Mouse (Mus musculus) kidney, embryonic 15.5 days (tissue): ENCODE results near the gene Tspan4. TPM values are rescaled to one million over a fixed set of nuclear protein-coding genes. Genes with fewer than 3 reads are reported as not detected.

Source experiments
- ATAC-seq: fragments of 200-750 bp; cut with Nextera tagmentation; replicated peaks from 2 replicates; pipeline ENCODE4 v1.8.0; 2017; ENCODE audit warnings: moderate TSS enrichment; ENCODE audit not compliant: low FRiP score
- H3K27ac ChIP-seq: fragments of 300-500 bp; sonication (generic); 2 replicates; pipeline ENCODE4 v1.5.1; 2015; ENCODE audit warnings: mild to moderate bottlenecking, inconsistent platforms
- H3K27me3 ChIP-seq: fragments of 300-500 bp; sonication (generic); 2 replicates; pipeline ENCODE4 v1.6.1; 2015; ENCODE audit warnings: inconsistent platforms
- H3K36me3 ChIP-seq: fragments of 300-500 bp; sonication (generic); 2 replicates; pipeline ENCODE4 v1.6.1; 2015; ENCODE audit warnings: inconsistent platforms
- H3K4me1 ChIP-seq: fragments of 300-500 bp; sonication (generic); 2 replicates; pipeline ENCODE4 v1.6.1; 2015; ENCODE audit warnings: inconsistent platforms
- H3K4me2 ChIP-seq: fragments of 300-500 bp; sonication (generic); 2 replicates; pipeline ENCODE4 v1.6.1; 2015; ENCODE audit warnings: moderate library complexity, mild to moderate bottlenecking, inconsistent platforms
- H3K4me3 ChIP-seq: fragments of 300-500 bp; sonication (generic); replicated peaks from 2 replicates; pipeline ENCODE4 v1.5.1; 2015; ENCODE audit warnings: mild to moderate bottlenecking, inconsistent platforms
- H3K9ac ChIP-seq: fragments of 300-500 bp; sonication (generic); 2 replicates; pipeline ENCODE4 v1.6.1; 2015; ENCODE audit warnings: mild to moderate bottlenecking, inconsistent platforms
- H3K9me3 ChIP-seq: fragments of 300-500 bp; sonication (generic); replicated peaks from 2 replicates; pipeline ENCODE4 v1.6.1; 2016; ENCODE audit warnings: inconsistent platforms
- WGBS: fragments of 180-500 bp; shearing (Covaris S2); methylation state at CpG from one replicate; pipeline ENCODE4 v1.1.7; 2015; ENCODE audit warnings: mixed read lengths; 5-methylcytosine and 5-hydroxymethylcytosine counted together
- polyA plus RNA-seq: library from polyadenylated mRNA; unstranded; fragments of >200 nt; fragmentation: Nextera tagmentation; extraction: Ambion mirVana; gene quantifications from 2 replicates; pipeline ENCODE4 v1.2.1, GENCODE M21; 2015

The Tspan4 gene
- 91.6 and 93.4 TPM in 2 replicates for polyA plus RNA-seq

- under 1% methylated on average over 86 of the region's 87 CpGs for WGBS
- Histone ChIP-seq H3K4me2 (peak within 1 kb of the TSS; percentile 92), H3K36me3 (peaks cover 27% of the 10 kb centered on the region), H3K9ac (peak within 1 kb of the TSS; percentile 66), H3K27me3 (no peaks in the 10 kb centered on the region), H3K4me3 (peak within 1 kb of the TSS; percentile 66), H3K4me1 (peaks cover 55% of the 10 kb centered on the region), H3K9me3 (no peaks in the 10 kb centered on the region), H3K27ac (peak within 1 kb of the TSS; percentile 97)
- peak; percentile 57 for ATAC-seq
These were observed at the start of gene Tspan4, which contains the start of gene Polr2l for GRCm38 (mm10) chr7:141475011-141475804. Gene Tspan4 (plus strand): TSS chr7:141475240. Gene Polr2l (minus strand): TSS chr7:141475132.

DNA sequence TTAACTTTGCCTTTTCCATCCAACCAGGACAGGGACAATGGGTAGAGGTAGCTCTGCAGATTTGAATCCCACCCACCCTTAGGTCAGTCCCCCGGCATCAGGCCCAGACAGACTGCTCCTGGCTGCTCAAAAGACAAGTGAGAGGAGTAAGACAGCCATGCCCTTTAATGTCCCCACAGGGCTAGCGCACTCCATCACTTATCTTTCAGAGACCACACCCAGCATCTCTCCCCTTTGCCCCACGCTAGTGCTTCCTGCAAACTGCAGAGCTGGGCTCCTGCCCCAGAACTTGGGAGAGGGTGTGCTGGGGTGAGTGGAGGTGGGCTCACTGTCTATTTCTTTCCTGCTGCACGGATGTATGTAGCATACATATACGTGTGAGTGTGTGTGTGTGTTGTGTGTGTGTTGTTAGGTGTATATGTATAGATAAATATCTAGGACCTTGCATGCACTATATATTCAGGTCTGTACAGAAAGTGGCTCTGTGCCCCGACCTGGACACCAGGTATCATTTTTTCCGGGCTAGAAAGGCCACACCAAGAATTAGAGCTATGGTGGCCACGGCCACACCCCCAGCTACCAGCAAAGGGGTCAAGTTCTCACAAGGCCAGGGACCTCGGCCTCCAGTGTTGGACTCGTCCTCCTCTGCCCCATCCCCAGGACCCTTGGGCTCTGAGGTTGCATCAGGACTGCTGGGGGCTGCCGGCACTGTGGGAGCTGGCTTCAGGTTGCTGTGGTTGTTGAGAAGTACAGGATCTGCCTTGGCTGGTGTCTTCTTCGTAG, 47.9 kb upstream of the Tspan4 start:
- H3K27ac ChIP-seq, result no peak overlapping the region
- H3K4me2 ChIP-seq, result no peak overlapping the region
- no peaks in the 10 kb centered on the region for H3K9me3 ChIP-seq
- no peak overlapping the region for H3K9ac ChIP-seq
- H3K4me1 ChIP-seq, result peaks cover 19% of the 10 kb centered on the region
- WGBS, result 83% methylated on average over 12 of the region's 12 CpGs
- no peak overlapping the region for H3K4me3 ChIP-seq
- peaks cover 21% of the 10 kb centered on the region for H3K36me3 ChIP-seq
- ATAC-seq, result no peak
- H3K27me3 ChIP-seq, result no peaks in the 10 kb centered on the region

GRCm38 (mm10) chr7:141428701-141429100, 46.3 kb upstream of the Tspan4 start:
- H3K36me3 ChIP-seq, result peaks cover 37% of the 10 kb centered on the region
- H3K9ac ChIP-seq, result no peak overlapping the region
- no peaks in the 10 kb centered on the region for H3K9me3 ChIP-seq
- H3K27ac ChIP-seq, result no peak overlapping the region
- ATAC-seq, result no peak
- H3K4me2 ChIP-seq, result peak overlapping the region; percentile 50
- H3K4me3 ChIP-seq, result no peak overlapping the region
- H3K27me3 ChIP-seq, result no peaks in the 10 kb centered on the region
- H3K4me1 ChIP-seq, result peaks cover 28% of the 10 kb centered on the region
- WGBS, result 48% methylated on average over 5 of the region's 5 CpGs

- Histone ChIP-seq H3K4me1 (peaks cover 34% of the 10 kb centered on the region), H3K27ac (no peak within 1 kb of the TSS), H3K9me3 (no peaks in the 10 kb centered on the region), H3K27me3 (no peaks in the 10 kb centered on the region), H3K9ac (0 out of 2 replicates have a peak within 1 kb of the TSS, but pooled peaks have one; percentile 10), H3K4me2 (peak within 1 kb of the TSS; percentile 50), H3K4me3 (peak within 1 kb of the TSS; percentile 28), H3K36me3 (peaks cover 39% of the 10 kb centered on the region)
- ATAC-seq, result peak; percentile 79
- WGBS, result 6% methylated on average over 19 of the region's 19 CpGs
These were observed 45.7 kb upstream of the Tspan4 start, which contains the start of gene Cend1 for GRCm38 (mm10) chr7:141429310-141429709. Gene Cend1 (minus strand): TSS chr7:141429491.

DNA sequence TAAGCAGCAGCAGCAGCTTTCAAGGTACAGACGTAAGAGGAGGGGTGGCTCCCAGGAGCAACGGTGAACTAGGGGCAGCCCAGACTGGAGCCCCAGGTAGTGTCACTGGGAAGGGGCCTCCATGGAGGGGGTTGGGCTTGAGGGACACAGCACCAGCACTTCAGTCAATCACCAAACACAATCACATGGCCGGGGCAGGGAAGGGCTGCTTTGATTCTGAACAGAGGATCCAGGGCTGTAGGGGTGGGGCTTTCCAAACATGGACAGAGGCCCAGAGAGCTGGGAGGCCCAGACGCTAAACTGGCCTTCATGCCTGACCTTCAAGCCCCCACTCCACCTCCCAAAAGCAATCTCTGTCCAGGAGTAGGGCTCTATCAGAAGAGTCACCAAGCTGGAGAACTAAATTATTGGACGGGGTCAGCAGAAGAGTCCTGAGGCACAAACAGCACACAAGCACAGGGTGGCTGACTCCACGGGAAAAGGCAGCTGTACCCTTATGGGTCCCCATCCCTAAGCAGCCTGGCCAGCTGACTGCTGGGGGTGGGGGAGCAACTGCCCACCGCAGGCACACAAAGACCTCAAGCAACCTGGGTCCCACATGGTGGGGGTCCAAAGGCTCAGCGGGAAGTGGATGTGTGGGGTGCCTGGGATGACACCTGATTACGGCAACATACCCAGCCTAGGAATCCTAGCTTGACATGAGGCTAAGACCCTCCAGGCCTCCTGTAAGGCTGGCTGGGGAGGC, 45.0 kb upstream of the Tspan4 start:
- no peak overlapping the region for H3K27ac ChIP-seq
- no peaks in the 10 kb centered on the region for H3K9me3 ChIP-seq
- ATAC-seq, result no peak
- H3K4me3 ChIP-seq, result no peak overlapping the region
- H3K4me2 ChIP-seq, result peak overlapping the region; percentile 50
- no peaks in the 10 kb centered on the region for H3K27me3 ChIP-seq
- H3K9ac ChIP-seq, result 0 out of 2 replicates have a peak overlapping the region, but pooled peaks have one; percentile 10
- WGBS, result 61% methylated on average over 9 of the region's 9 CpGs
- peaks cover 39% of the 10 kb centered on the region for H3K36me3 ChIP-seq
- H3K4me1 ChIP-seq, result peaks cover 41% of the 10 kb centered on the region

- H3K4me3 ChIP-seq, result no peak overlapping the region
- H3K9ac ChIP-seq, result no peak overlapping the region
- no peaks in the 10 kb centered on the region for H3K27me3 ChIP-seq
- H3K4me1 ChIP-seq, result peaks cover 48% of the 10 kb centered on the region
- no peak for ATAC-seq
- no peak overlapping the region for H3K27ac ChIP-seq
- 93% methylated on average over 9 of the region's 9 CpGs for WGBS
- peaks cover 39% of the 10 kb centered on the region for H3K36me3 ChIP-seq
- no peak overlapping the region for H3K4me2 ChIP-seq
- H3K9me3 ChIP-seq, result no peaks in the 10 kb centered on the region
These were observed 44.3 kb upstream of the Tspan4 start for GRCm38 (mm10) chr7:141430585-141431240.

GRCm38 (mm10) chr7:141431434-141432185, 43.4 kb upstream of the Tspan4 start:
- Histone ChIP-seq H3K9ac (no peak overlapping the region), H3K27me3 (no peaks in the 10 kb centered on the region), H3K27ac (no peak overlapping the region), H3K4me2 (no peak overlapping the region), H3K4me3 (no peak overlapping the region), H3K9me3 (no peaks in the 10 kb centered on the region), H3K36me3 (peaks cover 39% of the 10 kb centered on the region), H3K4me1 (peaks cover 54% of the 10 kb centered on the region)
- 89% methylated on average over 19 of the region's 19 CpGs for WGBS
- no peak for ATAC-seq

GRCm38 (mm10) chr7:141432186-141432611, 42.8 kb upstream of the Tspan4 start:
- no peak overlapping the region for H3K4me3 ChIP-seq
- ATAC-seq, result no peak
- H3K27ac ChIP-seq, result no peak overlapping the region
- WGBS, result 59% methylated on average over 8 of the region's 8 CpGs
- H3K36me3 ChIP-seq, result peaks cover 39% of the 10 kb centered on the region
- no peaks in the 10 kb centered on the region for H3K27me3 ChIP-seq
- H3K9me3 ChIP-seq, result no peaks in the 10 kb centered on the region
- H3K4me1 ChIP-seq, result peaks cover 59% of the 10 kb centered on the region
- H3K9ac ChIP-seq, result no peak overlapping the region
- no peak overlapping the region for H3K4me2 ChIP-seq

DNA sequence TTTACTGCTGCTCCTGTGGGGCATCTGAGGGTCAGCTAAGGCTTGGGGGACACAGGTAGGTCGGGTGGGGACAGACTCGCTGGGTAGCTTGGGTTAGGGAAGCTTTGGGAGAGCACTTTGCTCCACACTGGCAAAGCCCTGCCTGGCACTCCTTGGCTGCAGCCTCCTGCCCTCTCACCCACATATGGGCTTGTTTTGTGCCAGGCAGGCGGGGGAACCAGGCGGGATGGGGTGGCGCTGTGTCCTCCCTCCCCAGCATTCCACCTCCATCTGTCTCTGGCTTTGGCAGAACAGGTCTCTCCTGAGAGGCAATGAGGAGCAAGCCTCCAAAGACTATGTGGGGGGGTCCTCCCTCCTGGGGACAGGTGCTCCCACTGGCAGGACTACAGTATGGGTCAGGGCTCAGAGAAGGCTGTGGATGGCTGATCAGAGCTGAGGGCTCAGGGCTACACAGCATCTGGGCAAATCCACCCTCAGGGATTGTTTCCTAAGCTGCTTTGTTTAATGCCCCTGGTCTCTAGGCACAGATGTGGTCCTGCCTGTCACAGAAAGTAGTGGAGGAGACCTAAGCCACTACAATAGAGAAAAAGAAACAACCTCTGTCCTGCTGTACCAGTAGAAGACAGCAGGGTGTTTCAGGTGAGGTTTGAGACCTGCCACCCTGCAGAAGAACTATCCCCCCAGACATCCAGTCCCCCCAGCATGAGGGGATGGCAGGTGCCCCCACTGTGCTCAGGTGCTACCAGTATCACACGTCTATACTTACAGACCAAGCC, 42.1 kb upstream of the Tspan4 start:
- Histone ChIP-seq H3K9me3 (no peaks in the 10 kb centered on the region), H3K27me3 (no peaks in the 10 kb centered on the region), H3K4me2 (no peak overlapping the region), H3K4me1 (peaks cover 64% of the 10 kb centered on the region), H3K4me3 (no peak overlapping the region), H3K36me3 (peaks cover 40% of the 10 kb centered on the region), H3K27ac (no peak overlapping the region), H3K9ac (no peak overlapping the region)
- 85% methylated on average over 6 of the region's 6 CpGs for WGBS
- no peak for ATAC-seq
